Mouse (Mus musculus) E14TG2a.4 (cell line): ENCODE results near the gene Zfp113.

Source experiments
- H3K27me3 ChIP-seq: 2 replicates; pipeline ENCODE4 v1.6.1; 2014; ENCODE audit warnings: low read length, control low read depth; ENCODE audit not compliant: insufficient read depth
- H3K36me3 ChIP-seq: 2 replicates; pipeline ENCODE4 v1.6.1; 2014; ENCODE audit warnings: low read length, control low read depth; ENCODE audit not compliant: insufficient read depth
- H3K4me1 ChIP-seq: replicated peaks from 2 replicates; pipeline ENCODE4 v1.6.1; 2014; ENCODE audit warnings: low read depth, low read length, control low read depth
- H3K4me3 ChIP-seq: replicated peaks from 2 replicates; pipeline ENCODE4 v1.5.1; 2014; ENCODE audit warnings: mild to moderate bottlenecking, low read length
- H3K9me3 ChIP-seq: 2 replicates; pipeline ENCODE4 v1.6.1; 2014; ENCODE audit warnings: low read length, control low read depth
- CTCF ChIP-seq: conservative IDR thresholded peaks from 2 replicates; pipeline ENCODE4 v1.5.1; 2014; ENCODE audit warnings: low read length
- NANOG ChIP-seq: IDR thresholded peaks from 2 replicates; pipeline ENCODE4 v1.6.1; 2014; ENCODE audit warnings: borderline replicate concordance, low read length, mixed read lengths
- POU5F1 ChIP-seq: IDR thresholded peaks from 2 replicates; pipeline ENCODE4 v1.6.1; 2014; ENCODE audit warnings: low read length, borderline replicate concordance

Zfp113 gene

GRCm38 (mm10) chr5:138154390-138154789 lies 1.2 kb downstream of the Zfp113 start:
- Histone ChIP-seq H3K4me1 (peaks cover 19% of the 10 kb centered on the region), H3K4me3 (peak overlapping the region; percentile 89), H3K27me3 (no peaks in the 10 kb centered on the region), H3K9me3 (no peaks in the 10 kb centered on the region), H3K36me3 (peaks cover 28% of the 10 kb centered on the region)
- no peak for TF ChIP-seq CTCF
- TF ChIP-seq NANOG: no peak
- TF ChIP-seq POU5F1: no peak

- no peaks in the 10 kb centered on the region for H3K27me3 ChIP-seq
- H3K36me3 ChIP-seq: peaks cover 27% of the 10 kb centered on the region
- no peak overlapping the region for H3K4me3 ChIP-seq
- no peaks in the 10 kb centered on the region for H3K9me3 ChIP-seq
- 0 out of 2 replicates have a peak, but pooled peaks cover 5% of the 10 kb centered on the region for H3K4me1 ChIP-seq
- TF ChIP-seq CTCF (no peak), POU5F1 (no peak), NANOG (no peak)
Measured at GRCm38 (mm10) chr5:138138585-138138984, 17.0 kb downstream of the Zfp113 start.

- Histone ChIP-seq H3K9me3 (no peaks in the 10 kb centered on the region), H3K27me3 (no peaks in the 10 kb centered on the region), H3K36me3 (peaks cover 28% of the 10 kb centered on the region), H3K4me1 (0 out of 2 replicates have a peak, but pooled peaks cover 5% of the 10 kb centered on the region), H3K4me3 (no peak overlapping the region)
- no peak for TF ChIP-seq POU5F1
- no peak for TF ChIP-seq NANOG
- TF ChIP-seq CTCF: peak; percentile 79
Measured at GRCm38 (mm10) chr5:138137935-138138549, 17.5 kb downstream of the Zfp113 start.

DNA sequence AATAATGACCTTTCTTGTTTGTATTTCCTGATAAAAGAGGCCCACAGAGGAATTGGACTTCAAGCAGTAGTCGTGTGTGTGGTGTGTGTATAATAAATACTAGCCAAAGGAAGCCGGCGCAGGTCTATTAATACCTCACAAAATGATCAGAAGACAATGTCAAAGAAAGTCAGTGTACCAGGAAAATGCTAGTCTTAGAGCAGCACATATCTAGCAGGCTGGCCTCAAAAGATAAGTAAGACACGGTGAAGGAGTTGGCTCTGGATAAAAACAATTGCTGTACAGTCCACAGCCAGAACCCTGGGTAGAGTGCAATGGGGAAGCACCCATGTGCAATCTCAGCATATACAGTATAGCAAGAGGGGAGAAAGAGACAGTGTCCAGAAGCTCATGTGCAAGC lies 18.3 kb downstream of the Zfp113 start:
- no peaks in the 10 kb centered on the region for H3K27me3 ChIP-seq
- H3K9me3 ChIP-seq: no peaks in the 10 kb centered on the region
- TF ChIP-seq CTCF (no peak), POU5F1 (no peak), NANOG (no peak)
- no peak overlapping the region for H3K4me3 ChIP-seq
- H3K36me3 ChIP-seq: peaks cover 32% of the 10 kb centered on the region
- H3K4me1 ChIP-seq: 0 out of 2 replicates have a peak, but pooled peaks cover 5% of the 10 kb centered on the region

DNA sequence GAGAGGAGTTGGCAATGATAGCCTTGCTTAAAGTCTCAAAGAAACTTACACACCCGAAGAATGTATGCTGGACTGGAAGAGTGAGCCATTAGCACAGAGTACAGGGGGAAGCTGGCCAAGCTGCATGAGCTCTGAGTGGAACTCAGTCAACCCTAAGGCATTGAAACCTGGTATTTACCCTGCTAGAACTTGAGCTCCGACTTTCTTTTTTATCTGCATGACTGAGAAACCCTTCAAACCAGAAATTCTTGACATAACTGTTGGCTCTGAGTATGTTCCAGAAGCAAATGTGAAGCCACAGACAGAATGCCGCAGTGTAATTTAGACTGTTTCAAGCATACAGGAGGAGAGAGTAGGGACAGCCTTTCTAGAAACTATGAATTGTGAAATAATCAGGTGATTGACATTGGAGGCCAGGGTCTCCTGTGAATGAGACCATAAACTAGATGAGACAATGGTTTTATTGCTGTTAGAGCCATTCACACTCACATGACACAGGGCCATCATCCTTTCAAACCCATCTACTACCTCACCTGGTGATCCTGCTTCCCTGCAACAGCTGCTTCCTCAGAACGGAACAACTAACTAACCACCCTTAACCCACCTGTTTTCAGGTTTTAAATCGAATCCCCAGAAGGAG lies 23.0 kb downstream of the Zfp113 start:
- TF ChIP-seq CTCF: no peak
- no peak for TF ChIP-seq NANOG
- no peak for TF ChIP-seq POU5F1
- Histone ChIP-seq H3K4me3 (no peak overlapping the region), H3K27me3 (no peaks in the 10 kb centered on the region), H3K36me3 (peaks cover 74% of the 10 kb centered on the region), H3K9me3 (no peaks in the 10 kb centered on the region), H3K4me1 (peaks cover 12% of the 10 kb centered on the region)

- TF ChIP-seq CTCF: 0 out of 2 replicates have a peak, but pooled peaks have one; percentile 5
- TF ChIP-seq NANOG: no peak
- Histone ChIP-seq H3K27me3 (no peaks in the 10 kb centered on the region), H3K36me3 (peaks cover 17% of the 10 kb centered on the region), H3K9me3 (no peaks in the 10 kb centered on the region), H3K4me3 (peak overlapping the region; percentile 89; the same call in 1 of the 2 replicates), H3K4me1 (peaks cover 41% of the 10 kb centered on the region)
Measured at GRCm38 (mm10) chr5:138118041-138118440, 37.5 kb downstream of the Zfp113 start.

GRCm38 (mm10) chr5:138117199-138118015 lies 38.1 kb downstream of the Zfp113 start:
- no peaks in the 10 kb centered on the region for H3K27me3 ChIP-seq

DNA sequence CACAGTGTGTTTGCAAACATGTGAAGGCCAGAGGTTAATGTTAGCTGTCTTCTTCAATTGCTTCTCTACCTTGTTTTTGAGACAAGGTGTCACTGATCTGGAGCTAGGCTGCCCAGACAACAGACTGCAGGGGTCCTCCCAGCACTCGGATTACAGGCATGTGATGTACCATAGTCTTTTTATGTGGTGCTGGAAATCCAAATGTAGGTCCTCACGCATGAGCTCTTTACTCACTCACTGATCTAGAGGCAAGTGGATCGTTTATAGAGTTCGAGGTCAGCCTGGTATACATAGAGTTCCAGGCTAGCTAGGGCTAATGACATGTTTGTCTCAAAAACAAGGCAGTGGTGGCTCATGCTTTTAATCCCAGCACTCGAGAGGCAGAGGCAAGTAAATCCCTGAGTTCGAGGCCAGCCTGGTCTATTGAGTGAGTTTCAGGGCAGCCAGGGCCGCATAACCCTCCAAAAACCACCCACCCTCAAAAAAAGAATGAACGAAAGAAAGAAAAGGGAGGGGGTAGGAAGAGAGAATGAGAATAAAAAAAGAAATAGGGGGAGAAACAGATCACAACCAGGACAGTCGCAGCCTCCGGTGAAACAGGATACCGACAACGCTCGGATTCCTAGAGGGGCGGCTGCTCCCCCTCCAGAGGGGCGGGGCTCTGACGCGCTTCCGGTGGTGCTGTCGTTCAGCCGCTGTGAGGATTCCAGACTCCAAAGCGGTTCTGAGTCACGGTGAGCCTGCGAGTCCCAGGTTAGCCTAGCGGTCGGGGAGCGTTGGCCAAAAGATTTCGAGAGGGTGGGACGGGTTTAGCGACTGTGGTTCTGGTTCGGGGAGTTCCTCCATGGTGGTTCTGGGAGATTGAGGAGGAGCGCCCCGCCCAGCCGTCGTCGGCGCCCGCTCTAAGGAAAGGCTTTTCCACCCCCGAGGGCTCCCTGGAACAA lies 39.0 kb downstream of the Zfp113 start, which contains the start of gene Zscan21:
Zscan21 (plus strand) TSS at position 649 of the 944 bp plus-strand sequence.
- Histone ChIP-seq H3K27me3 (no peaks in the 10 kb centered on the region), H3K4me1 (peaks cover 39% of the 10 kb centered on the region), H3K4me3 (peak within 1 kb of the TSS; percentile 89), H3K9me3 (no peaks in the 10 kb centered on the region), H3K36me3 (peaks cover 15% of the 10 kb centered on the region)
- TF ChIP-seq NANOG: no peak
- no peak for TF ChIP-seq CTCF
- TF ChIP-seq POU5F1: no peak

More at GRCm38 (mm10) chr5:138117199-138118015, 38.1 kb downstream of the Zfp113 start:
- TF ChIP-seq NANOG (no peak), POU5F1 (no peak)
- Histone ChIP-seq H3K4me3 (peak overlapping the region; percentile 89), H3K9me3 (no peaks in the 10 kb centered on the region), H3K4me1 (peaks cover 39% of the 10 kb centered on the region), H3K36me3 (peaks cover 15% of the 10 kb centered on the region)
